Mouse (Mus musculus): ENCODE measurements around the gene Cntn4. TPM values are rescaled to one million over a fixed set of nuclear protein-coding genes. Genes with fewer than 3 reads are reported as not detected.

Gene Cntn4
- polyA plus RNA-seq, 1 experiment, result 0.15 TPM

DNA sequence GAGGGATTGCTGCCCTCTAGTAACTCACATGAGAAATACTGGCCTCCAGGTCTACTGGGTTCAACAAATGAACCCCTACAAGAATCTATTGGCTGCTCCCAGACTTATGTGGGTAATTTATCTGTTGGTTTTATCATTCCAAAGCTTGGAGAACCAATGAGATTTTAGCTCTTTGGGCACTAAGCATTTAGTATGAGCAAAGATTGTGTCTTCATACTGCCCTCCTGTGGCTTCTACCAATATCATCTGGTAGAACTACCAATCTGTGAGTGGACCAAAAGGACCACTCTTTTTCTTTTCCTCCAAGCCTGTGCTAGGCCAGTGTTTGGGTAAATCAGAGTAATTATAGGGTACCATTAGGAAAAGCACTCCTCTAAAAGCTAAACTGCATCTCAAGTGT is 866.0 kb downstream of the Cntn4 start:
- TF ChIP-seq POLR2A (IDR thresholded peaks at IDR 0.05; ENCODE audit: control insufficient read depth, low read depth, low read length), result no peak
- no peak for TF ChIP-seq CTCF (IDR thresholded peaks at IDR 0.05; ENCODE audit: control insufficient read depth, insufficient read depth, insufficient replicate concordance, low read depth, low read length)
- H3K4me3 ChIP-seq (ENCODE audit: control insufficient read depth, low read depth, low read length), result no peak overlapping the region
- H3K27me3 ChIP-seq (ENCODE audit: control insufficient read depth, insufficient read depth, low read length), result no peaks in the 10 kb centered on the region
- H3K4me1 ChIP-seq (ENCODE audit: control insufficient read depth, insufficient read depth, low read length), result no peaks in the 10 kb centered on the region
- H3K27ac ChIP-seq (ENCODE audit: control insufficient read depth, insufficient read depth, low read depth, low read length), result no peak overlapping the region
- H3K36me3 ChIP-seq (ENCODE audit: control insufficient read depth, insufficient read depth, low read length), result no peaks in the 10 kb centered on the region

GRCm38 (mm10) chr6:106561649-106562048 is 884.2 kb downstream of the Cntn4 start:
- no peak overlapping the region for H3K27ac ChIP-seq (ENCODE audit: control insufficient read depth, insufficient read depth, low read depth, low read length)
- no peaks in the 10 kb centered on the region for H3K27me3 ChIP-seq (ENCODE audit: control insufficient read depth, insufficient read depth, low read length)
- no peaks in the 10 kb centered on the region for H3K4me1 ChIP-seq (ENCODE audit: control insufficient read depth, insufficient read depth, low read length)
- no peak overlapping the region for H3K4me3 ChIP-seq (ENCODE audit: control insufficient read depth, low read depth, low read length)
- H3K36me3 ChIP-seq (ENCODE audit: control insufficient read depth, insufficient read depth, low read length), result no peaks in the 10 kb centered on the region
- TF ChIP-seq CTCF (IDR thresholded peaks at IDR 0.05; ENCODE audit: control insufficient read depth, insufficient read depth, insufficient replicate concordance, low read depth, low read length) (no peak), POLR2A (IDR thresholded peaks at IDR 0.05; ENCODE audit: control insufficient read depth, low read depth, low read length) (no peak)

GRCm38 (mm10) chr6:106565316-106565715 is 887.9 kb downstream of the Cntn4 start:
- Histone ChIP-seq H3K4me1 (ENCODE audit: control insufficient read depth, insufficient read depth, low read length) (no peaks in the 10 kb centered on the region), H3K27ac (ENCODE audit: control insufficient read depth, insufficient read depth, low read depth, low read length) (no peak overlapping the region), H3K36me3 (ENCODE audit: control insufficient read depth, insufficient read depth, low read length) (no peaks in the 10 kb centered on the region), H3K4me3 (ENCODE audit: control insufficient read depth, low read depth, low read length) (no peak overlapping the region), H3K27me3 (ENCODE audit: control insufficient read depth, insufficient read depth, low read length) (no peaks in the 10 kb centered on the region)
- TF ChIP-seq CTCF (IDR thresholded peaks at IDR 0.05; ENCODE audit: control insufficient read depth, insufficient read depth, insufficient replicate concordance, low read depth, low read length) (no peak), POLR2A (IDR thresholded peaks at IDR 0.05; ENCODE audit: control insufficient read depth, low read depth, low read length) (no peak)

DNA sequence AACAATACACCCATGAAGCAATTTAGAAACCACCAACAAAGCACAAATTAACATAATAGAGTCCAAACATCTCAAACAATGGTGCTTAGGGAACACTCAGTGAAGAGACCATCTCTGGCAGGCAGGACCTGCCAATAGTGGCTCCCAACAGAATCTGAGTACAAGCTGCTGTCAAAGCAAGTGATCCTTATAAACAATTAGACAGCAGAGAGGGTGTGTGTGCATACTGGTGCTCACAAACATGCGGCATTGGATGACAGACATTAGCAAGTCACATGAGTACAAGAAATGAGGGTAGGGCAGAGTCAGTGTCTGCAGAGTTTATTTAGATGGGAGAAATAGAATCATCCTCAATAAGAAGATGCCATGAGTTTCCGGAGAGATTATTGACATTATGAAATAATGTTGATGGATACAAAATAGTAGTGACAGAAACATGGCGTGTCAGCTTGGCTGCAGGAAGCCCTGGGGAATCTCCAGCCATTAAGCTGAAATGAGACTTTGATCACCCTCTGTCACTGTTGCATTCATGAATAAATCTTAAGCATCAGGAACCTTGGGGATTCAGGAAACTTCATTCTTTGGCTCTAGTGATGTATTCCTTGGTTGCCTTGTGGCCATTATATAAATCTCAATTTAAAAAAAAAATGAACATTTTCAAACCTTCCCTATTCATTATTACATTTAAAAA is 888.5 kb downstream of the Cntn4 start:
- no peaks in the 10 kb centered on the region for H3K4me1 ChIP-seq (ENCODE audit: control insufficient read depth, insufficient read depth, low read length)

GRCm38 (mm10) chr6:106566929-106567621 is 889.6 kb downstream of the Cntn4 start:
- Histone ChIP-seq H3K4me1 (ENCODE audit: control insufficient read depth, insufficient read depth, low read length) (no peaks in the 10 kb centered on the region), H3K27ac (ENCODE audit: control insufficient read depth, insufficient read depth, low read depth, low read length) (no peak overlapping the region), H3K4me3 (ENCODE audit: control insufficient read depth, low read depth, low read length) (no peak overlapping the region), H3K36me3 (ENCODE audit: control insufficient read depth, insufficient read depth, low read length) (no peaks in the 10 kb centered on the region), H3K27me3 (ENCODE audit: control insufficient read depth, insufficient read depth, low read length) (no peaks in the 10 kb centered on the region)
- TF ChIP-seq POLR2A (IDR thresholded peaks at IDR 0.05; ENCODE audit: control insufficient read depth, low read depth, low read length) (no peak), CTCF (IDR thresholded peaks at IDR 0.05; ENCODE audit: control insufficient read depth, insufficient read depth, insufficient replicate concordance, low read depth, low read length) (no peak)

More for the DNA sequence above, 888.5 kb downstream of the Cntn4 start:
- Histone ChIP-seq H3K36me3 (ENCODE audit: control insufficient read depth, insufficient read depth, low read length) (no peaks in the 10 kb centered on the region), H3K4me3 (ENCODE audit: control insufficient read depth, low read depth, low read length) (no peak overlapping the region), H3K27me3 (ENCODE audit: control insufficient read depth, insufficient read depth, low read length) (no peaks in the 10 kb centered on the region), H3K27ac (ENCODE audit: control insufficient read depth, insufficient read depth, low read depth, low read length) (no peak overlapping the region)
- TF ChIP-seq CTCF (IDR thresholded peaks at IDR 0.05; ENCODE audit: control insufficient read depth, insufficient read depth, insufficient replicate concordance, low read depth, low read length) (no peak), POLR2A (IDR thresholded peaks at IDR 0.05; ENCODE audit: control insufficient read depth, low read depth, low read length) (no peak)

- Histone ChIP-seq H3K36me3 (ENCODE audit: control insufficient read depth, insufficient read depth, low read length) (no peaks in the 10 kb centered on the region), H3K27ac (ENCODE audit: control insufficient read depth, insufficient read depth, low read depth, low read length) (no peak overlapping the region), H3K4me3 (ENCODE audit: control insufficient read depth, low read depth, low read length) (no peak overlapping the region), H3K4me1 (ENCODE audit: control insufficient read depth, insufficient read depth, low read length) (no peaks in the 10 kb centered on the region), H3K27me3 (ENCODE audit: control insufficient read depth, insufficient read depth, low read length) (no peaks in the 10 kb centered on the region)
- TF ChIP-seq CTCF (IDR thresholded peaks at IDR 0.05; ENCODE audit: control insufficient read depth, insufficient read depth, insufficient replicate concordance, low read depth, low read length), result no peak
- no peak for TF ChIP-seq POLR2A (IDR thresholded peaks at IDR 0.05; ENCODE audit: control insufficient read depth, low read depth, low read length)
Measured at GRCm38 (mm10) chr6:106580124-106580523, 902.7 kb downstream of the Cntn4 start.

DNA sequence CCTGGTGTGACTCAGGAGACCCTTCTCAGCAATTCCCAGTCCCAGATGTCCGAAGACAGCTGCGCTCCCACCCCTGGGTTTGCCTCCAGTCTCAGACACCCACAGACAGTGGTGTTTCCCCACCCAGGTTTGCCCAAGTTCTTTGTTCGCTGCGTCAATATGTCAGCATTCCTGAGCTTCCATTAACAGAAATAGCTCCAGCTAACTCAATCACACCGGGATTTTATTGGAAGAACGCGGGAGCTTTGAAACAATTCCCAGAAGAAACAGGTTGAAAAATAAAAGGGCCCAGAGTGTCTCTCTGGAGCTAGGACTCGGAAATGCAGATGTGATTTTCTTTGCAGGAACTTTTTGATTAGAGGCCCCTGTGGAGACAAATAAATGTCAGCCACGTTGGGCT is 916.3 kb downstream of the Cntn4 start:
- no peak for TF ChIP-seq CTCF (IDR thresholded peaks at IDR 0.05; ENCODE audit: control insufficient read depth, insufficient read depth, insufficient replicate concordance, low read depth, low read length)
- TF ChIP-seq POLR2A (IDR thresholded peaks at IDR 0.05; ENCODE audit: control insufficient read depth, low read depth, low read length), result no peak
- no peak overlapping the region for H3K4me3 ChIP-seq (ENCODE audit: control insufficient read depth, low read depth, low read length)
- no peaks in the 10 kb centered on the region for H3K4me1 ChIP-seq (ENCODE audit: control insufficient read depth, insufficient read depth, low read length)
- no peak overlapping the region for H3K27ac ChIP-seq (ENCODE audit: control insufficient read depth, insufficient read depth, low read depth, low read length)
- no peaks in the 10 kb centered on the region for H3K27me3 ChIP-seq (ENCODE audit: control insufficient read depth, insufficient read depth, low read length)
- no peaks in the 10 kb centered on the region for H3K36me3 ChIP-seq (ENCODE audit: control insufficient read depth, insufficient read depth, low read length)
